9 mouse cellular contexts compared by ENCODE assay signal in genomic region chr13:107969961-107970391, GRCm38 (mm10).
DNase-seq lines count a peak whose midpoint lies in the region; TF ChIP-seq lines count a peak whose summit lies in the region.
"Had no signal": no experiment of that assay in that cellular context is flagged by ENCODE, and none has a peak within 500 bp of the region (broad histone marks: within the 10 kb centered on the region; RNA-seq: fewer than 3 reads in every experiment).

No protein-coding gene starts in this region.

- H3K27ac ChIP-seq in left cerebral cortex, adult 2 months, result no peak overlapping the region
- H3K27ac ChIP-seq: limb, embryonic 15.5 days had no signal

- intact Hi-C loops in left cerebral cortex, adult 2 months (cut with DNase I), result no loop called here

- no peak for TF ChIP-seq CTCF in left cerebral cortex, adult 2 months (IDR thresholded peaks at IDR 0.05)

- no peak overlapping the region for H3K4me3 ChIP-seq in left cerebral cortex, adult 2 months
- H3K4me3 ChIP-seq: limb, embryonic 15.5 days had no signal

- DNase-seq in cerebellum, postnatal 10 days, result peak; percentile 48 to 50
- no peak for DNase-seq in cerebellum, adult 18-20 months
- peak; percentile 57 for DNase-seq in right cerebral cortex, adult 18-20 months
- no peak for DNase-seq in right cerebral cortex, postnatal 14 days
- DNase-seq in left cerebral cortex, adult 2 months (ENCODE audit: extremely low spot score in 1 of 2, low spot score in 2 of 2), result peak; percentile 23 to 44
- peak; percentile 82 for DNase-seq in telencephalon, adult 2 months (ENCODE audit: low read depth, low spot score)
- no peak for DNase-seq in urinary bladder, postnatal 10 days (ENCODE audit: low spot score)
- DNase-seq in adrenal gland, adult 2 months, result no peak

Comparison
In these comparisons a context has a peak if more than half of its experiments do, and no peak if none do; other contexts are left out.
1. DNase-seq: peak in cerebellum, postnatal 10 days (2 of 2), right cerebral cortex, adult 18-20 months (single experiment), left cerebral cortex, adult 2 months (2 of 2) and telencephalon, adult 2 months (single experiment); none in cerebellum, adult 18-20 months (0 of 2), right cerebral cortex, postnatal 14 days (single experiment), urinary bladder, postnatal 10 days (single experiment) and adrenal gland, adult 2 months (single experiment).